Mouse (Mus musculus): Measurements from ENCODE around the gene Rasip1.

- TF ChIP-seq CTCF (IDR thresholded peaks at IDR 0.05; ENCODE audit: borderline replicate concordance, insufficient read depth, low read length) (no peak), POLR2A (IDR thresholded peaks at IDR 0.05; ENCODE audit: low read depth, low read length) (no peak)
Measured at GRCm38 (mm10) chr7:45637710-45638109, 10.4 kb downstream of the Rasip1 start.
